Mouse (Mus musculus) limb, embryonic 11.5 days (tissue): ENCODE measurements at regions not wholly inside any gene's neighbourhood (a gene's known extent, or its start where the extent isn't known, plus 50 kb on each side); places are given as distances from the start of the nearest gene placed in this dataset.

Source experiments
- ATAC-seq: fragments of 200-750 bp; cut with Nextera tagmentation; 2 replicates; pipeline ENCODE4 v1.8.0; 2017; ENCODE audit warnings: low read depth; ENCODE audit not compliant: insufficient number of reproducible peaks, low FRiP score, low TSS enrichment
- DNase-seq: peaks from one replicate; pipeline ENCODE4 v3.0.0-alpha.2; 2015; ENCODE audit warnings: low spot score
- H3K27ac ChIP-seq: fragments of 300-500 bp; sonication (generic); replicated peaks from 2 replicates; pipeline ENCODE4 v1.5.1; 2014; ENCODE audit warnings: low read depth, mild to moderate bottlenecking, low read length
- H3K27me3 ChIP-seq: fragments of 300-500 bp; sonication (generic); 2 replicates; pipeline ENCODE4 v1.6.1; 2014; ENCODE audit warnings: mild to moderate bottlenecking, low read length, mixed read lengths; ENCODE audit not compliant: control insufficient read depth, insufficient read depth
- H3K36me3 ChIP-seq: fragments of 300-500 bp; sonication (generic); 2 replicates; pipeline ENCODE4 v1.6.1; 2014; ENCODE audit warnings: mild to moderate bottlenecking, low read length, moderate library complexity, mixed read lengths; ENCODE audit not compliant: control insufficient read depth, insufficient read depth
- H3K4me1 ChIP-seq: fragments of 300-500 bp; sonication (generic); 2 replicates; pipeline ENCODE4 v1.6.1; 2014; ENCODE audit warnings: low read length, mixed read lengths; ENCODE audit not compliant: control insufficient read depth, insufficient read depth
- H3K4me2 ChIP-seq: fragments of 300-500 bp; sonication (generic); 2 replicates; pipeline ENCODE4 v1.6.1; 2014; ENCODE audit warnings: low read depth, mild to moderate bottlenecking, moderate library complexity; ENCODE audit not compliant: severe bottlenecking
- H3K4me3 ChIP-seq: fragments of 300-500 bp; sonication (generic); 2 replicates; pipeline ENCODE4 v1.5.1; 2014; ENCODE audit warnings: low read depth, low read length
- H3K9ac ChIP-seq: fragments of 300-500 bp; sonication (generic); 2 replicates; pipeline ENCODE4 v1.6.1; 2014; ENCODE audit warnings: mild to moderate bottlenecking, low read length
- H3K9me3 ChIP-seq: fragments of 300-500 bp; sonication (generic); 2 replicates; pipeline ENCODE4 v1.6.1; 2016; ENCODE audit warnings: low read length; ENCODE audit not compliant: control insufficient read depth
- WGBS: fragments of 180-500 bp; shearing (Covaris S2); extraction: QIAGEN DNeasy Blood & Tissue Kit; methylation state at CpG from one replicate; pipeline ENCODE4 v1.1.7; 2014; 5-methylcytosine and 5-hydroxymethylcytosine counted together

DNA sequence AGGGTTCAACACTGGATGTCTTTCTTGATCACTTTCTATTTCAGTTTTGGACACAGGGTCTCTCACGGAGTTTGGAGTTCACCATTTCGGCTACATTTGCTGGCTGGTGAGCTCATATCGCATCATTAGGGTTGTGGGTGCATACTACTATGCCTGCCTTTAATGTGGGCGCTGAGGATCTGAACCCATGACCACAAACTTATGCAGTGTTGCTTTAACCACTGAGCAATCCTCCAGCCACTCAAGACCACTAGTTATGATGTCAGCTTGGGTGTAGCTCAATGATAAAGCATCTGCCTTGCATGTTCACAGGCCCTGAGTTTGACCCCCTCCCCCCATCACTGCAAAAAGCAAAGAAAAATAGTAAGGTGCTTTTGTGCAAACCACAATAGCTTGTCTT is 178.8 kb upstream of the Ado start:
- Histone ChIP-seq H3K4me2 (no peak overlapping the region), H3K9ac (no peak overlapping the region), H3K9me3 (no peaks in the 10 kb centered on the region), H3K27ac (no peak overlapping the region), H3K36me3 (no peaks in the 10 kb centered on the region), H3K27me3 (no peaks in the 10 kb centered on the region), H3K4me3 (no peak overlapping the region), H3K4me1 (no peaks in the 10 kb centered on the region)
- 88% methylated on average over 4 of the region's 4 CpGs for WGBS
- DNase-seq (no peak), ATAC-seq (no peak)

DNA sequence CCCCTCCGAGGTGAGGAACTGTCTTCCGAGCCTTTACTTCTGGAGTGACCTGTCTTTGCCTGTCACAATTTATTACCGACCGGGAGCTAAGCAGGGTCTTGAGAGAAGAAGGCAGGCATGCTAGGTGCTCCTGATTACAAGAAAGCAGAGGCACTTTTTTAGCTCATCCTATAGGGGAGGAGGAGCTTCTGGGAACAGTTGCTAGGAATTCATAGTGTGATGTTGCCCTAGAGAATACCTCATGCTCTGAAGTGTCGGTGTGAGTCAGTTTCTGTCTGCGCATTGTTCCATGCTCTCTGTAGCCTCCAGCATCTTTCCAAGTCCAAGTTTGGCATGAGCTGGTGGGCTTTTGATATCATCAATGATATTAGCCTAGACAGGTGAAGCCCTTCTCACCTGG is 178.0 kb upstream of the Ado start:
- DNase-seq, result no peak
- H3K27me3 ChIP-seq, result no peaks in the 10 kb centered on the region
- no peaks in the 10 kb centered on the region for H3K36me3 ChIP-seq
- no peak overlapping the region for H3K4me2 ChIP-seq
- H3K4me3 ChIP-seq, result no peak overlapping the region
- WGBS, result 88% methylated on average over 6 of the region's 6 CpGs
- H3K27ac ChIP-seq, result no peak overlapping the region
- H3K9ac ChIP-seq, result no peak overlapping the region
- H3K4me1 ChIP-seq, result no peaks in the 10 kb centered on the region
- no peak for ATAC-seq
- H3K9me3 ChIP-seq, result no peaks in the 10 kb centered on the region

DNA sequence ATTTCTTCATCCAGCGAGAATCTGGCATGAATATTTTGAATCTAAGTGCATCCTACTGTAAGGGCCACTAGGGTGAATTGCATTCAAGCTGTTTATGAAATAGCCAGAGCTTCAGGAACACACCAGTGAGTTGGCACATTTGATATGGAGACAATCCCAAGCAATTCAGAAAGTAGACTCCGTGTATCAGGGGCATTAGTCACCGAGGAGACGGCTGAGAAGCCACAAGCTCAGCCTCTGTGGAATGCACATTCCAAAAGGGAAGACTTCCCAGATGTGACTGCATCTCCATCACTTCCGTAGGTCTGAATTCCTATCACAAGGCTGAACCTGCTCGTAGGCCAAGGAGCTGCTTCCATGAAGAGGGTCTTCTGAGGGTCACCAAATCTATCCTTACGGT is 177.6 kb upstream of the Ado start:
- H3K27me3 ChIP-seq, result no peaks in the 10 kb centered on the region
- H3K27ac ChIP-seq, result no peak overlapping the region
- H3K36me3 ChIP-seq, result no peaks in the 10 kb centered on the region
- ATAC-seq, result no peak
- no peak for DNase-seq
- no peak overlapping the region for H3K4me3 ChIP-seq
- no peak overlapping the region for H3K9ac ChIP-seq
- no peaks in the 10 kb centered on the region for H3K4me1 ChIP-seq
- no peak overlapping the region for H3K4me2 ChIP-seq
- no peaks in the 10 kb centered on the region for H3K9me3 ChIP-seq
- WGBS, result 81% methylated on average over 7 of the region's 7 CpGs

DNA sequence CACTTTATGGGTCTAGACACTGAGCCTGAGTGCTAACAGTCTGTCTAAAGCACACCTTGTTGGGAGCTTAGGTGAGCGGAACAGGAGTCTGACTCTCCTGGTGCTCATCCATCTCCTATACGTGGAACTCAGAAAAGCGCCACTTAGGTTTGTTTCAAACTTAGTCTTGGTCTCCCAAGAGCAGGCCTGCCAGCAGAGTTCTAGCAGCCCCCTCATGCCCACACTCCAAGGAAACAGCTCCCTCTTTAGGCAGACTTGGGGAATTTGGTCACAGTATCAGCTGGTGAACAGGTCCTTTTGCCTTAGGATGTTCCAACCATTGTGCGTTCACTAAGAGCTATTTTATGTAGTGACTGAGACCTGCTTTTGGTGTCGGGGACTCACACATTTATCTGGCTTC is 173.0 kb upstream of the Ado start:
- WGBS, result 61% methylated on average over 5 of the region's 5 CpGs
- H3K36me3 ChIP-seq, result no peaks in the 10 kb centered on the region
- no peaks in the 10 kb centered on the region for H3K27me3 ChIP-seq
- H3K27ac ChIP-seq, result no peak overlapping the region
- DNase-seq, result peak; percentile 49
- ATAC-seq, result no peak
- H3K4me3 ChIP-seq, result no peak overlapping the region
- no peaks in the 10 kb centered on the region for H3K4me1 ChIP-seq
- H3K9me3 ChIP-seq, result no peaks in the 10 kb centered on the region
- H3K4me2 ChIP-seq, result no peak overlapping the region
- no peak overlapping the region for H3K9ac ChIP-seq

DNA sequence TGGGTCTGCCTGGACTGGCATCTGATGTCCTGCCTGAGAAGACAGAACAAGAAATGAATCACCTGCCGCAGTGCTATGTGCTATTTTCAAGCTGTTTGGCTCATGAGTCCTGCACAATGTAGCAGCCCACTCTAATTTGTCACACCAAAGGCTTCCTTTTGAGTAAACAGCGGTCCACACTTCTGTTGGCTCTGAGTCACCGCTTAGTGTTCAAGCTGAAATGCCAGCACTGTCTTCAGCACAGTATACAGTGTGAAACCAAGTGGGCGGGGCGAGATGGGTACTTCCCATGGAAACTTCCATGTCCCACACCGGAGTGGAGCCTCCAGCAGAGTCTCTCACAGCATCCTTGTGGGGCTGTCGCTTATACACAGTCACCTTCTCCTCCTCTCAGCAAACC is 168.8 kb upstream of the Ado start:
- 82% methylated on average over 7 of the region's 7 CpGs for WGBS
- no peak for ATAC-seq
- DNase-seq, result no peak

DNA sequence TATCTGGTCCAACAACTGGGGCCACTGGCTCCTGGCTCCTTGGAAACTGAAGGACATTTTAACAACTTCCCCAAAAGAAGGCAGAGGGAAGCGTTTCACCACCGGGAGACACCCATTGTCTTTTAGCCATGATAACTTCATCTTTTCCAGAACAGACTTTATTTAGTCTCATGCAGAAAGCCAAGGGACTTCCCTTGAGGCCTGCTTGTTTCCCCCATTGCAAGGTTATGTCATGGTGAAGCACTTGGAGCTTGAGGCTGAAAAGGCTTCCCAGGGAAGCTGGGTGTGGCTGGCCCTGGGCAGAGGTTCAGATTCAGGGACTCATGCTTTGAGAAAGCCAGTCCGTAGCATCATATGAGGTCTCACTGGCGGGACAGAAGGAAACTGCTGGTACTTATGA is 166.3 kb upstream of the Ado start:
- 89% methylated on average over 4 of the region's 4 CpGs for WGBS

More for the DNA sequence above, 168.8 kb upstream of the Ado start:
- Histone ChIP-seq H3K9ac (no peak overlapping the region), H3K9me3 (no peaks in the 10 kb centered on the region), H3K27ac (no peak overlapping the region), H3K27me3 (no peaks in the 10 kb centered on the region), H3K4me2 (no peak overlapping the region), H3K36me3 (no peaks in the 10 kb centered on the region), H3K4me1 (no peaks in the 10 kb centered on the region), H3K4me3 (no peak overlapping the region)

DNA sequence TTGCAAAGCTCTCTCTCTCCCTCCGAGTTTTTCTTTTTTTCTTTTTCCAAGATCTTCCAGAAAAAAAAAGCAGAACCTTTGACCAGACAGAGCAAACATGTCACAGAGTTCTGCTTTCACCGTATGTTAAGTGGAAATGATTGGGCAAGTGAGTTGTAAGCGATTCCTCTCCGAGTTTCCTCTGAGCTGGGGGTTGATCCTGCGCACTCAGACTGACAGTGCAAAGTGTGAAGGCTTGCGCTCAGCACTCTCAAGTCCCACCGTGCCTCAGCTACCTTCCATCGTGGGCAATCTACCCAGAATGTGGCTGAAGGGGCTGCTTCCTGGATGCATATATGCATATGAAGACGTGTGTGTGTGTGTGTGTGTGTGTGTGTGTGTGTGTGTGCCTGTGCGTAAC is 164.3 kb upstream of the Ado start:
- Histone ChIP-seq H3K27me3 (no peaks in the 10 kb centered on the region), H3K9me3 (no peaks in the 10 kb centered on the region), H3K27ac (no peak overlapping the region), H3K36me3 (no peaks in the 10 kb centered on the region), H3K4me3 (no peak overlapping the region), H3K4me2 (no peak overlapping the region), H3K4me1 (no peaks in the 10 kb centered on the region), H3K9ac (no peak overlapping the region)
- ATAC-seq (no peak), DNase-seq (no peak)
- WGBS, result 90% methylated on average over 10 of the region's 10 CpGs

More for the DNA sequence above, 166.3 kb upstream of the Ado start:
- Histone ChIP-seq H3K4me2 (no peak overlapping the region), H3K4me1 (no peaks in the 10 kb centered on the region), H3K9me3 (no peaks in the 10 kb centered on the region), H3K27ac (no peak overlapping the region), H3K9ac (no peak overlapping the region), H3K36me3 (no peaks in the 10 kb centered on the region), H3K27me3 (no peaks in the 10 kb centered on the region), H3K4me3 (no peak overlapping the region)
- ATAC-seq (no peak), DNase-seq (no peak)

DNA sequence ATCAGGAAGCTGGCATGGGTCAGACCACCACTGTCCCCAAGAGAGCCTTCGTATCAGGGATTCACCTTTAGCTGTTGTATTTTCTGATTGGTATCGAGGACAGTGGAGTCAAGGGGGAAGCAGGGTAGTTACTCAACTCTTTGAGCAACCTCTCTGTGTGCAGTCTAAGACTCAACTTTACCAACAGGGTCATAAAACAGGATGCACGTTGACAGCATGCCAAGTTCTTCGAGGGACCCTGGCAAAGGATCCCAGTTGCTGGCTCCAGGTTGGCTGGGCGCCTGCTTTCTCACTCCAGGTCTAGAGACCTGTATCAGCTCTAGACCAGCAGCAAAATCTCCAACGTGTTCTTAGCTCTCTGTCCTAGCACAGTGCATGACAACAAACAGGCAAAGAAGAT is 163.9 kb upstream of the Ado start:
- Histone ChIP-seq H3K9me3 (no peaks in the 10 kb centered on the region), H3K9ac (no peak overlapping the region), H3K36me3 (no peaks in the 10 kb centered on the region), H3K4me2 (no peak overlapping the region), H3K4me3 (no peak overlapping the region), H3K4me1 (no peaks in the 10 kb centered on the region), H3K27me3 (no peaks in the 10 kb centered on the region), H3K27ac (no peak overlapping the region)
- 88% methylated on average over 6 of the region's 6 CpGs for WGBS
- DNase-seq (no peak), ATAC-seq (no peak)

DNA sequence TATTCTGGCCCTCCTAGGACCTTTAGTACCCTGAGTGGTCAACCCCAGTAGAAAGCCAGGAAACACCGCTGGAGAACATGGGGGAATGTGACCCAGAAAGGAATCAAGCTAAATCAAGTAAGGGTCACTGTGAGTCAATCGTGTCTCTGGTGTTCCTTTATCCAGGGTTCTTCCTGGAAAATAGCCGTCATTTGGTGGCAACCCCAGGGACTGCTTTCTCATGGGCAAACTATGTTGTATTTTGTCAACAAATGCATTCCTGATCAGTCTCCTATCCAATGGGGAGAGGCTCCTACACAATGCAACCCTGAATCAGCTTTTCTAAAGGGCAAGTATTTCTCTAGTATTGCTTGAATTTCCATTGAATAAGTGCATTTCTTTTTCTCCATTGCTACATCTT is 163.2 kb upstream of the Ado start:
- no peaks in the 10 kb centered on the region for H3K27me3 ChIP-seq
- H3K4me3 ChIP-seq, result no peak overlapping the region
- ATAC-seq (no peak), DNase-seq (no peak)
- no peak overlapping the region for H3K27ac ChIP-seq
- H3K9ac ChIP-seq, result no peak overlapping the region
- no peaks in the 10 kb centered on the region for H3K36me3 ChIP-seq
- no peak overlapping the region for H3K4me2 ChIP-seq
- no peaks in the 10 kb centered on the region for H3K4me1 ChIP-seq
- 90% methylated on average over 3 of the region's 3 CpGs for WGBS
- H3K9me3 ChIP-seq, result no peaks in the 10 kb centered on the region
